Mouse (Mus musculus) spleen, adult 2 months (tissue): Measurements from ENCODE around the gene Sardh.

Source experiments
- CTCF ChIP-seq: fragments of 200-500 bp; IDR thresholded peaks from 2 replicates; pipeline ENCODE4 v1.5.1; 2011; ENCODE audit warnings: mild to moderate bottlenecking, inconsistent platforms; ENCODE audit not compliant: insufficient read depth, insufficient read length, insufficient replicate concordance; ENCODE audit errors: extremely low read depth
- POLR2A ChIP-seq: fragments of 200-500 bp; IDR thresholded peaks from 2 replicates; pipeline ENCODE4 v1.6.1; 2011; ENCODE audit warnings: low read depth, low read length, inconsistent platforms

- no peak for TF ChIP-seq CTCF
- no peak for TF ChIP-seq POLR2A
Observed at GRCm38 (mm10) chr2:27232376-27232775, 15.8 kb downstream of the Sardh start.
